Mouse (Mus musculus) lung, postnatal 4 days (tissue): Measurements from ENCODE around the gene Calm3.
"Not testable (repeated sequence)": the region's sequence is repeated elsewhere in the genome, so short reads cannot be mapped to it uniquely, and the experiment has no call there.

Experiments
- DNase-seq, 2 experiments: peaks; one replicate each; pipeline ENCODE4 v3.0.0; 2021

Calm3 gene

GRCm38 (mm10) chr7:16924037-16924834 lies at the start of gene Calm3:
TSS of gene Calm3 (minus strand) at chr7:16924114.
- peak; percentile 100 for DNase-seq

- peak in 1 of 2 experiments; percentile 41 for DNase-seq
Observed at GRCm38 (mm10) chr7:16971160-16971559, 47.2 kb upstream of the Calm3 start.

GRCm38 (mm10) chr7:16968414-16968813 lies 44.5 kb upstream of the Calm3 start:
- no peak for DNase-seq

- no peak for DNase-seq
Observed at GRCm38 (mm10) chr7:16961678-16962077, 37.8 kb upstream of the Calm3 start.

GRCm38 (mm10) chr7:16959539-16960187 lies 35.7 kb upstream of the Calm3 start, which contains the start of gene Pnmal1:
TSS of gene Pnmal1 (plus strand) at chr7:16959679.
- no peak for DNase-seq

GRCm38 (mm10) chr7:16956410-16957265 lies 32.7 kb upstream of the Calm3 start:
- no peak for DNase-seq

- no peak for DNase-seq
Observed at GRCm38 (mm10) chr7:16955712-16956111, 31.8 kb upstream of the Calm3 start.

- not testable (repeated sequence) for DNase-seq
Observed at GRCm38 (mm10) chr7:16953776-16954175, 29.9 kb upstream of the Calm3 start.

- peak; percentile 84 to 88 for DNase-seq
Observed at GRCm38 (mm10) chr7:16950861-16951635, 27.1 kb upstream of the Calm3 start.

GRCm38 (mm10) chr7:16949908-16950841 lies 26.3 kb upstream of the Calm3 start:
- DNase-seq, result peak; percentile 74 to 84

GRCm38 (mm10) chr7:16948923-16949458 lies 25.1 kb upstream of the Calm3 start:
- no peak for DNase-seq

GRCm38 (mm10) chr7:16947959-16948361 lies 24.0 kb upstream of the Calm3 start:
- DNase-seq, result peak; percentile 57 to 82

- DNase-seq, result no peak
Observed at GRCm38 (mm10) chr7:16947349-16947895, 23.5 kb upstream of the Calm3 start.

GRCm38 (mm10) chr7:16946441-16947348 lies 22.8 kb upstream of the Calm3 start:
- peak; percentile 21 to 41 for DNase-seq

GRCm38 (mm10) chr7:16945419-16945818 lies 21.5 kb upstream of the Calm3 start:
- no peak for DNase-seq

GRCm38 (mm10) chr7:16944808-16945315 lies 20.9 kb upstream of the Calm3 start:
- no peak for DNase-seq

- peak; percentile 79 to 90 for DNase-seq
Observed at GRCm38 (mm10) chr7:16944061-16944807, 20.3 kb upstream of the Calm3 start, which contains the start of gene Pnmal2. TSS of gene Pnmal2 (plus strand) at chr7:16944682.

- DNase-seq, result no peak
Observed at GRCm38 (mm10) chr7:16942861-16943260, 18.9 kb upstream of the Calm3 start.
